Mouse (Mus musculus) forebrain, embryonic 10.5 days (tissue): ENCODE data around the gene Csnk2a2. TPM values are rescaled to one million over a fixed set of nuclear protein-coding genes. Genes with fewer than 3 reads are reported as not detected.

Source experiments
- DNase-seq: peaks from one replicate; pipeline ENCODE4 v3.0.0-alpha.2; 2017; ENCODE audit warnings: low spot score; ENCODE audit errors: extremely low spot score
- H3K27ac ChIP-seq: fragments of 300-500 bp; sonication (generic); 2 replicates; pipeline ENCODE4 v1.5.1; 2016; ENCODE audit warnings: mild to moderate bottlenecking
- H3K27me3 ChIP-seq: fragments of 300-500 bp; sonication (generic); 2 replicates; pipeline ENCODE4 v1.6.1; 2016; ENCODE audit warnings: mild to moderate bottlenecking; ENCODE audit not compliant: poor library complexity, severe bottlenecking
- H3K36me3 ChIP-seq: fragments of 300-500 bp; sonication (generic); replicated peaks from 2 replicates; pipeline ENCODE4 v1.6.1; 2016; ENCODE audit warnings: mild to moderate bottlenecking, moderate library complexity
- H3K4me1 ChIP-seq: fragments of 300-500 bp; sonication (generic); 2 replicates; pipeline ENCODE4 v1.6.1; 2016
- H3K4me3 ChIP-seq: fragments of 300-500 bp; sonication (generic); 2 replicates; pipeline ENCODE4 v1.5.1; 2016; ENCODE audit warnings: mild to moderate bottlenecking, moderate library complexity
- H3K9me3 ChIP-seq: fragments of 300-500 bp; sonication (generic); 2 replicates; pipeline ENCODE4 v1.6.1; 2016; ENCODE audit warnings: mild to moderate bottlenecking, moderate library complexity
- WGBS: fragments of 180-500 bp; shearing (Covaris S2); methylation state at CpG from one replicate; pipeline ENCODE4 v1.1.7; 2016; 5-methylcytosine and 5-hydroxymethylcytosine counted together
- polyA plus RNA-seq: library from polyadenylated mRNA; unstranded; fragments of >200 nt; fragmentation: Nextera tagmentation; extraction: Ambion mirVana; gene quantifications from 2 replicates; pipeline ENCODE4 v1.2.1, GENCODE M21; 2016

The Csnk2a2 gene
- polyA plus RNA-seq, 1 experiment from 2014 or later, result 15.9 TPM

DNA sequence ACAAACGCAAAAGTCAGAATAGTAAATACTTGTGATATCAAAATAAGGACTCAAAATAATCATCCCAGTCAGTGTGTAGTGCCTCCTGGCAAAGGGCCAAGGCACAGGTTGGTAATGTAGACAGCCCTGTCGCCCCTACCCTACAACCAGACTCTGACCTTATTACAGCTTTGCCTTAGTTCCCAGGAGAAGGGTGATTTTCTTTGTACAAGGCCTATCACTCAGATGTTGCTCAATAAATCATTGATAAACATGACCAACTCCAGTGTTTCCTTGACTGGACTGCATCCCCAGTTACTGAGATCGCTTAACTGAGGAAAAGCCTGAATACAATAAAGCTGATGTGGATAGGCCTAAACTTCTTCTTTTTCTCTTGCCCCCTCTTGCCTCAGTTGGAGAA is 57.4 kb downstream of the Csnk2a2 start:
- DNase-seq, result no peak
- peaks cover 67% of the 10 kb centered on the region for H3K4me1 ChIP-seq
- 91% methylated on average over 3 of the region's 3 CpGs for WGBS

DNA sequence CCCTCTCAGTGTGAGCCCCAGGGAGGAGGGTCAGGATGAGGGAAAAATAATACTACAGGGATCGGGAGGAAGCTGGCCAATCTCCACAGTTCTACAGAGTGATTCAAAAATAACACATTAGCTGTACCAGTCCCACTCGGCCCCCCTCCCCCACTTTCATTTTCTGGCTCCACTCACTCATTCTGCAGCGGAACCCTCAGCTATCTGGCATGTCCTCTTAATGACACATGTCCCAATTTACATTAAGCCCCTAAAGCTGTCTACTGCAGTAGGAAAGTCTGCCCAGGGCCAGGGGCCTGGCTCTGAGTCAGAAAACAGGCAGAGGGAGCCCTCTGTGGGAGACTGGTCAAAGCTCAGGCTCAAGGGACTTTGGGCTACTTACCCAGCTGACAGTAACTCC is 59.9 kb downstream of the Csnk2a2 start:
- Histone ChIP-seq H3K27ac (peak overlapping the region; percentile 72), H3K9me3 (no peaks in the 10 kb centered on the region), H3K4me1 (peaks cover 76% of the 10 kb centered on the region), H3K36me3 (peaks cover 10% of the 10 kb centered on the region), H3K4me3 (peak overlapping the region; percentile 36), H3K27me3 (no peaks in the 10 kb centered on the region)
- WGBS, result 27% methylated on average over 3 of the region's 3 CpGs
- DNase-seq, result peak; percentile 45

More for the DNA sequence above, 57.4 kb downstream of the Csnk2a2 start:
- Histone ChIP-seq H3K36me3 (peaks cover 10% of the 10 kb centered on the region), H3K27me3 (no peaks in the 10 kb centered on the region), H3K27ac (no peak overlapping the region), H3K9me3 (no peaks in the 10 kb centered on the region), H3K4me3 (peak overlapping the region; percentile 92; the same call in 1 of the 2 replicates)

DNA sequence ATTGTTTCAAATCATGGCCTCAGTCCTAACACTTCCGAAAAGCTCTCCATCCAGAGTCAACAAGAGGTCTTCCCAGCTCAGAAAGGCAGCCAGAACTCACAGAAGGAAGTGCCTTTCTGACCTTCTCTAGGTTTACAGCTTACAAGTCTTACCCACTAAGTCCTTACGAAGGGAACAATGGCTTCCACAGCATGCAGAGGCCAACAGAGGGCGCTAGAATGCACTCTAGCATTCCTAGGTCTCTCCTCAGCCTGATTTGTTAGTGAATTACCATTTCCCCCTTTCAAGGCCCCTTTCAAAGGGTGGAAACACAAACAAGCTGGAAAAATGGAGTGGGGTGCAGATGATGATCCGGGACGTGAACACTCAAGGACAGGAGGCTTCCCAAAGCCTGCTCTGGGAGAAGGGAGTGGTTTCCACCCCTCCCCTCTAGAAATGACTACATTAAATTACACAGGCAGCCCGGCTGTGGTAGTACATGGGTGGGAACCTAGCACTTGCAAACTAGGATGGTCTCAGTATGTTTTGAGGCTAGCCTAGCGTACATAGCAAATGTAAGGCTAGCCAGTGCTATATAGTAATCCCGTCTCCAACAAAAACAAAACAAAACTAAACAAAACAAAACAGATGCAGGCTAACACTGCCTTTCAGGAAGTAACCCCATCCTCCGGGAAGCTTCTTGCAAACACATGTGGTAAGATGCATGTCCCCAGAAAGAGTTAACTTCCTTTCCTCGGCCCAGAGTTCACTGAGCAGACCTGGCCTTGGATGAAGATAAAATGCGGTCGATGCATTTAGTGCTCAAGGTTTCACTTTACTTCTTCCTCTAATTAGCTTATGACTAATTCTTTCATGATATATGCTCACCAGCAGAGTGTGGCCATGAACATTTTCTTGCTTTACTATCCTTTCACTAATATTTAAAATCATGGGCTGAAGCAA is 62.0 kb downstream of the Csnk2a2 start:
- Histone ChIP-seq H3K4me1 (peaks cover 62% of the 10 kb centered on the region), H3K4me3 (peak overlapping the region; percentile 8; the same call in 1 of the 2 replicates), H3K9me3 (no peaks in the 10 kb centered on the region), H3K27ac (peak overlapping the region; percentile 56; the same call in 1 of the 2 replicates), H3K27me3 (no peaks in the 10 kb centered on the region), H3K36me3 (peaks cover 29% of the 10 kb centered on the region)
- peak; percentile 63 for DNase-seq
- WGBS, result 54% methylated on average over 12 of the region's 12 CpGs

DNA sequence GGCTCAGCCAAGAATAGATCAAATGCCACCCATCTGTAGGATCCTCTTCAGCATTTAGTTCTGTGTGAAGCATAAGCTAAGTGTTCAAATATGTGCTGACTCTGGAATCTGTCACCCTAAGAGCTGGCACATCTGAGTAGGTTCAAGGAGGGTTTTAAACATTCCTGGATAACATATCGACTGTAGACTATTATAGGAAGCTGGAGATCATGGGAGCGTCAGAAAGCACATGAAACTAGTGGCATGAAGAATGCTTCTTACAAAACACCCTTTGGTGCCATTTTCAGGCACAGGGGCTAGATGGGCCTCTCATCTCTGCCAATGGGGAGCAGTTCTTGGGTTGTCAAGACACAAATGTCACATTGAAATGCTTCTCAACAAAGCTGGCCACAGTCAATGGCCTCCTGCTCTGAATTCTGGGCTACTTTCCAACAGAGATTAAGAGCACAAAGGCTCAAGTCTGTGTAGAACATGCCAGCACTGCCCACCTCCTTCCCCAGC is 63.0 kb downstream of the Csnk2a2 start:
- no peak for DNase-seq
- no peaks in the 10 kb centered on the region for H3K9me3 ChIP-seq
- 89% methylated on average over 2 of the region's 2 CpGs for WGBS
- no peaks in the 10 kb centered on the region for H3K27me3 ChIP-seq
- H3K36me3 ChIP-seq, result peaks cover 36% of the 10 kb centered on the region
- H3K27ac ChIP-seq, result peak overlapping the region; percentile 56; the same call in 1 of the 2 replicates
- H3K4me1 ChIP-seq, result peaks cover 52% of the 10 kb centered on the region
- no peak overlapping the region; the same call in 1 of the 2 replicates for H3K4me3 ChIP-seq

DNA sequence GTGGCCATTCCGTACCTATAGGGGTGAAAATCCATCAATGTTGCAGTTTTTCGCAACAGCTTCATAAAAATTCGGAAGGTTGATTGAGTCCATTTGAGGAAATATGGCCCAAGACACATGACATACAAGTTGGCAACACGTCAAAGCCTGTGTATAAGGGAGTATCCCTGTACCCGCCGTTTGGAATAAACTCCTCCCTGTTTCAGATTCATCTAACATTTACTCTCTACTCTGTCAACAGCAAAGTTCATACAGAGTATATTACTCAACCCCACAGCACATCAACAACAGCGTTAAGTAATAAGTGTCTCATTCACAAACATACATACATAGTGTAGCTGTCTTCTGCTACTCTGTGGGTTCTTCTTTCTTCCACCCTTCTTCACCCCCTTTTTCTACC is 65.2 kb downstream of the Csnk2a2 start:
- H3K27ac ChIP-seq, result no peak overlapping the region
- no peaks in the 10 kb centered on the region for H3K27me3 ChIP-seq
- DNase-seq, result no peak
- 94% methylated on average over 7 of the region's 7 CpGs for WGBS
- H3K9me3 ChIP-seq, result no peaks in the 10 kb centered on the region
- no peak overlapping the region for H3K4me3 ChIP-seq
- peaks cover 31% of the 10 kb centered on the region for H3K4me1 ChIP-seq
- peaks cover 58% of the 10 kb centered on the region for H3K36me3 ChIP-seq

DNA sequence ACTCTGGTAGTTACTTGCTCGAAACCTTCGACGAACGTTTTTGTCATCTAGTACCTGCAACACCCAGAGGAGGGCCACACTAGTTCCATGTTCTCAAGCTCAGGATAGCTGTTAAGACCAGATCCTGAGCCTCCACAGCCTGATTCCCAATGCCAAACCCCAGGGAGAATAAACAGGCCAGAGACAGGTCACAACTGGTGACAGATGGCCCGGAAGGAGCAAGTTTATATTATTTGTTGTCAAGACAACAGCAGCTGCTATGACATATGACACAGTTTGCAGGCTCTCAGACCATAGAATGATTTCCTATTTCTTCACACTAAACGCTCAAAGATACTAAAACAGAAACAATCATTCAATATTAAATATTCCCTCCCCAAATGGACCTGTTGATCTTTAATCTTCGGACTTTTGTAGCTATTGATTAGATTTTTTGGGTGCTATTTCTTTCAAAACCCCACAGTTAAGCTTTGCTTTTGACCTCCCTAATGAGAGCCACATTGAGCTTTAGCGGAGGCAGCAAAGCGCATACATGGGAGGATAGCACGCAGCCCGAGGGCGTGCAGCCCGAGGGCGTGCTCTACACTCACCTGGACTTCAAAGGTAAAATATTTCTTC is 67.5 kb downstream of the Csnk2a2 start:
- H3K4me3 ChIP-seq, result no peak overlapping the region
- no peak for DNase-seq
- no peaks in the 10 kb centered on the region for H3K27me3 ChIP-seq
- peaks cover 65% of the 10 kb centered on the region for H3K36me3 ChIP-seq
- H3K4me1 ChIP-seq, result peaks cover 7% of the 10 kb centered on the region
- H3K9me3 ChIP-seq, result no peaks in the 10 kb centered on the region
- no peak overlapping the region for H3K27ac ChIP-seq
- WGBS, result 96% methylated on average over 14 of the region's 14 CpGs

DNA sequence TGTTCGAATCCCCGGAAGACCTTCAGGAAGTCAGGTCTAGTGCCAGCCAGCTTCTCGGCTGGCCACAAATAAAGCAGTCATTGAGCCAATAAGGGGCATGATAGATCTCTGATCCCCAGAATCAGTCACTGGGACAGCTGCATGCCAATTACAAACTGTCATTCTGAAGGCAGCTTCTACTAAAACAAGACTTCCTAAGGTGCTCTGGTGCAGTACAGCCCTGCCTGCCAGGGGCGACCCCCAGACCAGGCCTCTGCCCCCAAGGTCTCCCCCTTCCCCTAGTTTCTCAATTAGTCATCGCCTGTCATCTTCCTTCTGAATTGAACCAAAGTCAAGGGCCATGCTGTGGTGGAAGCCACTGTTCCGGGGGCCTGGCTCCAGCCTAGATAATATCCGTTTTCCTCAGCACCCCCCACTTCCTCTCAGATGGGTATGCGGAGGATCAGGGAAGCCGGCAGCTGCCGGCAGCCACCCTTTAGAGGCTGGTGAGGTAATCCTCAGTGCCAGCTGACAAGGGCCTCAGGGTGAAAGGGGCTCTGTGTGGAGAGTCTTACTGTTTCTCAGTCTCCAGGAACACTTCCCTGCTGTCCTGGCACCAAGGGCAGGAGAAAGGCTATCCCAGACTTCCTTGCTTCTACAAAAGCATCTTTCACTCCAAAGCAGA is 78.4 kb downstream of the Csnk2a2 start:
- Histone ChIP-seq H3K27me3 (no peaks in the 10 kb centered on the region), H3K27ac (peak overlapping the region; percentile 12; the same call in 1 of the 2 replicates), H3K9me3 (no peaks in the 10 kb centered on the region), H3K4me1 (peaks cover 6% of the 10 kb centered on the region), H3K36me3 (no peaks in the 10 kb centered on the region), H3K4me3 (no peak overlapping the region)
- DNase-seq, result no peak
- 58% methylated on average over 10 of the region's 10 CpGs for WGBS

DNA sequence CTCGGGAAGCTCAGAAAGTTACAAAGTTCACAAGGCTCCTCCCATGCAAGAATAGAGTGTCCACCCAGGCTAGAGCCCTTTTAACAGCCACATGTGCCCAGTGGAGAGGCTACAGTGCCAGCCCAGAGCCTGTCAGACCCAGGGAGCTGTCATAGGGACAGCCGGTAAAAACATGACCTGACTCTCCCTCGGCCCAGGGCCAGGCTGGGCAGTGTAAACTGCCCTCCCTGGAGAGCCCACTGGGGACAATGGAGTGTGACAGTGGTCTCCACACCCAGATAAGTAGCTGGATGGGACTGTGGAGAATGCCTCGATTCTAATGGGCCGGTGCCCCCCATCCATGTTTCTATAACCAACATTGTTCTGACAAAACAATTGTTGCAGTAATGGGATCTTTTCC is 80.3 kb downstream of the Csnk2a2 start:
- no peak for DNase-seq
- Histone ChIP-seq H3K36me3 (no peaks in the 10 kb centered on the region), H3K27ac (no peak overlapping the region), H3K4me3 (no peak overlapping the region), H3K4me1 (peaks cover 6% of the 10 kb centered on the region), H3K9me3 (no peaks in the 10 kb centered on the region), H3K27me3 (no peaks in the 10 kb centered on the region)
- WGBS, result 88% methylated on average over 5 of the region's 5 CpGs

DNA sequence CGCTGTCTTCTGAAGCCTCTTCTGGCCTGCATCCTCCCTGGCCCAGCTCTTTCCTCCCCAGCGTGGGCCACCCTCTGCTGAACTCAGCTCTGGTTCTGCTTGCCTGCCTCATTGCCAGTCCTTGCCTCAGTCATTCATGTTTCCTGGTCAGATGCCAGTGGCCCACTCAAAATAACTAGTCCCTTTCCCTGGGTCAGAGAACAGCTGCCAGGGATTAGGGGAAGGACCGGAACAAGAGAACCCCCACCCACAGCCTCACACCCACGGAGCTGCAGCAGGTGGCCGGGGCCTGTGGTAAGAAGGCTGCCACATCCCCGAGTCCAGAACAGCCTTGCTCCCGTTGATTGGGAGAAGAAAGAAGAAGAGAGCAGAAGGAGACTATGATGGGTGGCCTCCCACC is 88.7 kb downstream of the Csnk2a2 start:
- 84% methylated on average over 7 of the region's 7 CpGs for WGBS
- no peak overlapping the region for H3K4me3 ChIP-seq
- no peaks in the 10 kb centered on the region for H3K36me3 ChIP-seq
- peaks cover 27% of the 10 kb centered on the region for H3K4me1 ChIP-seq
- no peak overlapping the region for H3K27ac ChIP-seq
- no peak for DNase-seq
- no peaks in the 10 kb centered on the region for H3K27me3 ChIP-seq
- H3K9me3 ChIP-seq, result no peaks in the 10 kb centered on the region

DNA sequence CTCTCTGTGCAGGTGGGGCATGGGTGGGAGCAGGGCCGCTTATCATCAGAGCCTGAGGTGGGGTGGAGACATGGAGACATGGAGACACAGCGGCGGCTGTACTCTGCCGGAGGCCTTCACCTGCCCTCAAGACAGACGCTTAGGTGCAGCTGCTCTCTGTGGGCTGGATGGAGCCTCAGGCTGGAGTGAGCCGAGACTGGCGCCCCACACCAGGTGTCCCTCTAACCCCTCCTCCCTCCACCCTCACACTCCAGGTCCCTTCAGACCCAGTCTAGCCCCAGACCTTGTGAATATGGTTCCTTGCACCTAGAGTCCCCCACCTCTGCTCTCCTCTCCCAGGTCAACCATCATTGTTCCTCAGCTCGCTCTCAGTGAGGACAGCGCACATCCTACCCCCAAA is 90.7 kb downstream of the Csnk2a2 start:
- H3K27ac ChIP-seq, result no peak overlapping the region; the same call in 1 of the 2 replicates
- H3K4me1 ChIP-seq, result peaks cover 40% of the 10 kb centered on the region
- WGBS, result 83% methylated on average over 9 of the region's 9 CpGs
- DNase-seq, result no peak
- no peak overlapping the region for H3K4me3 ChIP-seq
- no peaks in the 10 kb centered on the region for H3K9me3 ChIP-seq
- H3K27me3 ChIP-seq, result no peaks in the 10 kb centered on the region
- no peaks in the 10 kb centered on the region for H3K36me3 ChIP-seq

DNA sequence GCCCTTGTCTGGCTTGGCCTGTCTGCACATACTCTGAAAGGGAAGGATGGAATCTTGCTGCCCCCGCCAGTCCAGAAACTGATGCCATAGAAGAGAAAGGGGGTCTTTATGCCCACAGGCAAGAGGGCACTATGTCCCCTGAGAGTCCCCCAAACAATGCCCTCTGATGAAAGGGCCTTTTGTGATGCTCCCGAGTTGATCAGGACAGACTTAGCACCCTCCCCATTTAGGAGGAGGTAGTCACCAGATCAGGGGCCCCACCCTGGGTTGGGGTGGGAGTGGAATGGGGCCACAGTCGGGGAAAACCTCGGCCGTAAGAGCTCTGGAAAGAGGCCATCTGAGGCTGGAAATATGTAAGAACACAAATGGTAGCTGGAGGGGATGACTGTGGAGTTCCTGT is 92.6 kb downstream of the Csnk2a2 start:
- no peak for DNase-seq
- Histone ChIP-seq H3K36me3 (no peaks in the 10 kb centered on the region), H3K9me3 (no peaks in the 10 kb centered on the region), H3K4me1 (peaks cover 40% of the 10 kb centered on the region), H3K27me3 (no peaks in the 10 kb centered on the region), H3K4me3 (no peak overlapping the region), H3K27ac (peak overlapping the region; percentile 70)
- WGBS, result 57% methylated on average over 5 of the region's 5 CpGs

DNA sequence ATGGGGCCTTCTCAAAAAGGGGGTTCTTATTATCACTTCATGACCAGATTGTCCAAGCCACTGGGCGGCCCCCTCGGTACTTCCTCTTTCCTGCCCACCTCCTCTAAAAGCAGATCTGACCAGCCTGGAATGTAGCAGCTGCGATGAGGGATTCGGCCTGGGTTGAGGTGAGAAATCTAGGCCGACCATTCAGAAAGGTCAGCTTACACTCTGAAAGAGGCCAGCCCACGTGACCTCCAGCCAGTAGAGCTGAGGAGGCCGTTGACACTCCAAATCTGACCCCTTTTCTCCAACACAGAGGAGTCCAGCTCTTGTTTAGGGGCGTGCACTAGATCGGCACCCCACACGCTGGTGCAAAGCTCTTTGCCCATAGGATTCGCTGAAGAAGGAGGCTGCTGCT is 93.1 kb downstream of the Csnk2a2 start:
- DNase-seq, result no peak
- no peaks in the 10 kb centered on the region for H3K36me3 ChIP-seq
- no peaks in the 10 kb centered on the region for H3K9me3 ChIP-seq
- 71% methylated on average over 11 of the region's 11 CpGs for WGBS
- peak overlapping the region; percentile 70 for H3K27ac ChIP-seq
- H3K27me3 ChIP-seq, result no peaks in the 10 kb centered on the region
- no peak overlapping the region for H3K4me3 ChIP-seq
- peaks cover 40% of the 10 kb centered on the region for H3K4me1 ChIP-seq
